Mouse (Mus musculus) liver, adult 2 months (tissue): Measurements from ENCODE around the gene Dnah2.

Source experiments
- CTCF ChIP-seq: fragments of 200-500 bp; IDR thresholded peaks from 2 replicates; pipeline ENCODE4 v1.5.1; 2011; ENCODE audit warnings: low read depth, low read length, control low read depth
- POLR2A ChIP-seq: fragments of 200-500 bp; IDR thresholded peaks from 2 replicates; pipeline ENCODE4 v1.6.1; 2011; ENCODE audit warnings: low read length, control low read depth; ENCODE audit not compliant: insufficient read depth; ENCODE audit errors: extremely low read depth

- TF ChIP-seq CTCF (peak; percentile 12; the same call in 1 of the 2 replicates), POLR2A (peak; percentile 79; the same call in 1 of the 2 replicates)
Observed at GRCm38 (mm10) chr11:69418481-69419442, 130.1 kb downstream of the Dnah2 start.
